In the genomic region with DNA sequence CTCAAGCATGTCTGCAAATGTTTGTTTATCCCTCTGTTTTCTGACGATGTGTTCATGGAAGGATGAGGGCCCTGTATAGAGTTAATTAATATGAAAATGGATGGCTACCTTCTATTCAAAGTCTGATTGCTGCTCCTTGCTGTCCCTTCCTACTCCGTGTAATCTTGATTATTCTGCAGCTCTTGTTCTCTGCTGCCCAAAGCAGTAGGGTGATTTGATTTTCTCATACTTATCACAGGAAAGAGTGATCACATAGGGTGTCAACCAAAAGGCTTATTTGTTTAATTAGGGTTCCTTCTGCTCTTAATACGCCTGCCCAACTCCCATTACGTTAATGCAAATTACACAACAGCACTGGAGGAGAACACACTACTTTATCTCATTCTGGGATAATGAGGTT, we compare ENCODE assay signal across 12 mouse cellular contexts.
"Had no signal": no experiment of that assay in that cellular context is flagged by ENCODE, and none has a peak within 500 bp of the region (broad histone marks: within the 10 kb centered on the region; RNA-seq: fewer than 3 reads in every experiment).

No protein-coding gene starts in this region.

- H3K4me3 ChIP-seq: layer of hippocampus, adult 2 months; limb, embryonic 12.5 days; liver, embryonic 13.5 days; stomach, embryonic 15.5 days had no signal

- H3K9me3 ChIP-seq: limb, embryonic 12.5 days; liver, embryonic 13.5 days; stomach, embryonic 15.5 days had no signal

- H3K9ac ChIP-seq: limb, embryonic 12.5 days; liver, embryonic 13.5 days; stomach, embryonic 15.5 days had no signal

- DNase-seq: kidney, adult 18-20 months; kidney, postnatal 10 days; kidney, postnatal 4 days; liver; liver, embryonic 13.5 days; lung, adult 18-20 months; retina, postnatal 1 day; thymus, adult 2 months; thymus, postnatal 25 days had no signal

- H3K27ac ChIP-seq: layer of hippocampus, adult 2 months; limb, embryonic 12.5 days; liver, embryonic 13.5 days; stomach, embryonic 15.5 days had no signal

- H3K27me3 ChIP-seq: limb, embryonic 12.5 days; liver, embryonic 13.5 days; stomach, embryonic 15.5 days had no signal

- H3K4me2 ChIP-seq: limb, embryonic 12.5 days; liver, embryonic 13.5 days; stomach, embryonic 15.5 days had no signal

- H3K36me3 ChIP-seq: limb, embryonic 12.5 days; liver, embryonic 13.5 days; stomach, embryonic 15.5 days had no signal

- H3K4me1 ChIP-seq: liver, embryonic 13.5 days; stomach, embryonic 15.5 days had no signal
